Mouse (Mus musculus) cerebellum, adult 11 months (tissue): Measurements from ENCODE around the gene Galm.
"Not testable (repeated sequence)": the region's sequence is repeated elsewhere in the genome, so short reads cannot be mapped to it uniquely, and the experiment has no call there.

ENCODE experiments used
- DNase-seq: peaks from one replicate; pipeline ENCODE4 v3.0.0; 2022

Gene Galm

DNA sequence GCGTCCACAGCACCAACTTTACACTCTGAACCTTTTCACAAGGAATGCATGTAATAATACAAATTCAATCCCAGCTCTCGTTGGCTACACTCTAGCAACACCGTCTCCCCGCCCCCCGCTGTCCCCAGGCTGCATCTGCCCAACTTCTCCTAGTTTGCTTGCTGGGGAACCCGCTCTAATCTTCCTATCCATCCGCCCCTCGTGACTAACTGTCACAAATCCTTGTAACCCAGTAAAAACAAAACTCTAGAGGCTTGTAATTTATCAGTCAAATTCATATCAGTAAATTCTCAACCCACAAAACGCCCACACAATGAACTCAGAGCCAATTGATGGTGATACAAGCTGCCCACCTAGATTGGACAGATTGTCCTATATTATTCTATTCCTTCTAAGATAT, 93.9 kb downstream of the Galm start:
- DNase-seq, result no peak

DNA sequence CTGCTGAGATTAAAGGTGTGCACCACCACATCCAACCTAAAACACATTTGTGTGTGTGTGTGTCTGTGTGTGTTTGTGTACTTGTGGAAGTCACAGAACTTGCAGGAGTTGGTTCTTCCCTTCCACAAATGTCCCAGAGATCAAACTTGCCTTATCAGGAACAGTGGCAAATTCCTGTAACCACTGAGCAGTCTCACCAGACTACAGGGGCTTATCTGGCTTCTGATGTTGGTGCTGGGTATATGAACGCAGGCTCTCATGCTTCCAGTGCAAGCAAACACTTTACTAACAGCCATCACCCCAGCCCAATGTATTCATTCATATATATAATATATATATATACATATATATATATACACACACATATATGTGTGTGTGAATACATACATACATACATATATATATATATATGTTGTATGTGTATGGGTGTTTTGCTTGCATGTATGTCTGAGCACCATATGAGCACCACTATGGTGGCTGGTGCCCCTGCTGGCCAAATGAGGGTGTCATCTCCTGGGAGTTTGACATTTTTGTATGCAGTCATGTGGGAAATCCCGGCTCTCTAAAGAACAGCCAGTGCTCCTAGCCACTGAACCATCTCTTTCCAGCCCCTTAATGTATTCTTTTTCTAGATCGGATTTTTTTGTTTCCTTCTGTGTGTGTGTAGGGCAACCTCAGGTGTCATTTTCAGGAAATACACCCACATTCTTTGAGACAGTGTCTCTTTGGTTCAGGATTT, 94.8 kb downstream of the Galm start:
- no peak for DNase-seq

DNA sequence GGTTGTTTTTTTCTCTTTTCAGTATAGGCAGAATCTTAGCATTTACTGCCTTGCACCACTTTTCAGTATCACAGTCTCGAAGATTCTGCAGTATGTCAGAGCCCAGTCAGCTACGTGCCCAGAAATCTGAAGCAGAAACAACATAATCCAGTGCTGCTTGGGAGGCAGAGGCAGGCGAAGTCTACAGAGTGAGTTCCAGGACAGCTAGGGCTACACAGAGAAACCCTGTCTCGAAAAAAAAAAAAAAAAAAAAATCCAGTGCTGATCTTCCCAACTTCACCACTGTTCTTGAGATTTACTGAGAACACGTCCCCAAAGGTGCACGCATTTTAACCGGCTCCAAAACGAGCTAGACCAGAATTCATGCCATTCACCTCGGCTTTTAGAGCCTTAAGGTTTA, 96.6 kb downstream of the Galm start:
- no peak for DNase-seq

- DNase-seq, result peak; percentile 77
Observed at GRCm38 (mm10) chr17:80224326-80225116, 97.2 kb downstream of the Galm start, which contains the start of gene Gemin6. Gene Gemin6 (plus strand): TSS chr17:80224441.

DNA sequence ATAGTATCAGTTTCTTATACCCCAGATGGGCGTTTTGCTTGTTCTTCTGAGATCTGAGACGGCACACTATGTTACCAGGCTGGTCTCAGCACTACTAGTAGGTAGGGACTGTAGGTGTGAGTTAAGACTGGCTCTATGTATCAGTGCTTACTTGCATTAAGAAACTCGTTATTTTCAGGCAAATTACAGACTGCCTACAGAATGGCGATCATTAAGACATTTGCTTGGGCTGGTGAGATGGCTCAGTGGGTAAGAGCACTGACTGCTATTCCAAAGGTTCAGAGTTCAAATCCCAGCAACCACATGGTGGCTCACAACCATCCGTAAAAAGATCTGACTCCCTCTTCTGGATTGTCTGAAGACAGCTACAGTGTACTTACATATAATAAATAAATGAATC, 97.9 kb downstream of the Galm start:
- not testable (repeated sequence) for DNase-seq

- no peak for DNase-seq
Observed at GRCm38 (mm10) chr17:80229396-80229795, 102.1 kb downstream of the Galm start.

DNA sequence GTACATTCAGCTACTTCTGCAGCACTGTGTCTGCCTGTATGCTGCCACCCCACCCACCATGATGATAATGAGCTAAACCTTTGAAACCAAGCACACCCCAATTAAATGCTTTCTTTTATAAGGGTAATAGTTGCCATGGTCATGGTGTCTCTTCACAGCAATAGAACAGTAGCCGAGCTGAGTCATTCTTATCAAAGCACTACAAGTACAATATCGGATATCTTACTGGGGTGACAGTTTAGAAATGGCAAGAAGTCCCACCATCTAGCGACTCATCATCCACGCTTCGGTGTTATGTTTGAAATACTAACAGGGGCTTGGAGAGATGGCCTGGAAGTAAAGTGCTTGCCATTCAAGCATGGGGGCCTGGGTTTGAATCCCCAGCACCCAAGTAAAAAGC, 106.6 kb downstream of the Galm start:
- DNase-seq, result no peak

GRCm38 (mm10) chr17:80234376-80234775, 107.1 kb downstream of the Galm start:
- no peak for DNase-seq
